Mouse (Mus musculus): ENCODE results near the gene Sh3bp5. TPM values are rescaled to one million over a fixed set of nuclear protein-coding genes. Genes with fewer than 3 reads are reported as not detected.

Gene Sh3bp5
- polyA plus RNA-seq, 1 experiment: 67.5 TPM

Other genes starting within 250 kb of the Sh3bp5 start
- gene Tnnc1, start 227.8 kb downstream of the Sh3bp5 start, polyA plus RNA-seq (2012; ENCODE audit: insufficient read depth, insufficient read length, missing spikeins): 17.2 and 24.4 TPM in 2 replicates
- gene Nisch, start 219.1 kb downstream of the Sh3bp5 start, polyA plus RNA-seq (2012; ENCODE audit: insufficient read depth, insufficient read length, missing spikeins): 83.6 and 84.5 TPM in 2 replicates
- 5.4 and 10.5 TPM in 2 replicates for gene Sema3g, start 218.2 kb downstream of the Sh3bp5 start, polyA plus RNA-seq (2012; ENCODE audit: insufficient read depth, insufficient read length, missing spikeins)
- 7.3 and 9.9 TPM in 2 replicates for gene Phf7, start 184.8 kb downstream of the Sh3bp5 start, polyA plus RNA-seq (2012; ENCODE audit: insufficient read depth, insufficient read length, missing spikeins)
- gene Bap1, start 184.6 kb downstream of the Sh3bp5 start, polyA plus RNA-seq (2012; ENCODE audit: insufficient read depth, insufficient read length, missing spikeins): 17.8 and 22.0 TPM in 2 replicates
- not detected in 2 replicates for gene Dnah1, start 112.2 kb downstream of the Sh3bp5 start, polyA plus RNA-seq (2012; ENCODE audit: insufficient read depth, insufficient read length, missing spikeins)
- gene Capn7, start 99.4 kb downstream of the Sh3bp5 start, polyA plus RNA-seq (2012; ENCODE audit: insufficient read depth, insufficient read length, missing spikeins): 14.9 and 16.9 TPM in 2 replicates
- 8.2 and 8.6 TPM in 2 replicates for gene Eaf1, start 58.3 kb upstream of the Sh3bp5 start, polyA plus RNA-seq (2012; ENCODE audit: insufficient read depth, insufficient read length, missing spikeins)
- gene Mettl6, start 59.0 kb upstream of the Sh3bp5 start, polyA plus RNA-seq (2012; ENCODE audit: insufficient read depth, insufficient read length, missing spikeins): 16.9 TPM in 2 replicates
- not detected in 2 replicates for gene Colq, start 155.3 kb upstream of the Sh3bp5 start, polyA plus RNA-seq (2012; ENCODE audit: insufficient read depth, insufficient read length, missing spikeins)
- not detected in 2 replicates for gene Gm49387, start 204.8 kb upstream of the Sh3bp5 start, polyA plus RNA-seq (2012; ENCODE audit: insufficient read depth, insufficient read length, missing spikeins)
- 27.9 and 30.4 TPM in 2 replicates for gene Btd, start 204.9 kb upstream of the Sh3bp5 start, polyA plus RNA-seq (2012; ENCODE audit: insufficient read depth, insufficient read length, missing spikeins)
- 77.1 and 106 TPM in 2 replicates for gene Hacl1, start 205.2 kb upstream of the Sh3bp5 start, polyA plus RNA-seq (2012; ENCODE audit: insufficient read depth, insufficient read length, missing spikeins)

Measured in brown adipose tissue, adult 24 weeks (tissue).